Mouse (Mus musculus) E14TG2a.4 (cell line): ENCODE results near the gene Six2.

Experiments
- H3K27me3 ChIP-seq: 2 replicates; pipeline ENCODE4 v1.6.1; 2014; ENCODE audit warnings: low read length, control low read depth; ENCODE audit not compliant: insufficient read depth
- H3K36me3 ChIP-seq: 2 replicates; pipeline ENCODE4 v1.6.1; 2014; ENCODE audit warnings: low read length, control low read depth; ENCODE audit not compliant: insufficient read depth
- H3K4me1 ChIP-seq: replicated peaks from 2 replicates; pipeline ENCODE4 v1.6.1; 2014; ENCODE audit warnings: low read depth, low read length, control low read depth
- H3K4me3 ChIP-seq: replicated peaks from 2 replicates; pipeline ENCODE4 v1.5.1; 2014; ENCODE audit warnings: mild to moderate bottlenecking, low read length
- H3K9me3 ChIP-seq: 2 replicates; pipeline ENCODE4 v1.6.1; 2014; ENCODE audit warnings: low read length, control low read depth
- CTCF ChIP-seq: conservative IDR thresholded peaks from 2 replicates; pipeline ENCODE4 v1.5.1; 2014; ENCODE audit warnings: low read length
- NANOG ChIP-seq: IDR thresholded peaks from 2 replicates; pipeline ENCODE4 v1.6.1; 2014; ENCODE audit warnings: borderline replicate concordance, low read length, mixed read lengths
- POU5F1 ChIP-seq: IDR thresholded peaks from 2 replicates; pipeline ENCODE4 v1.6.1; 2014; ENCODE audit warnings: low read length, borderline replicate concordance

Gene Six2

DNA sequence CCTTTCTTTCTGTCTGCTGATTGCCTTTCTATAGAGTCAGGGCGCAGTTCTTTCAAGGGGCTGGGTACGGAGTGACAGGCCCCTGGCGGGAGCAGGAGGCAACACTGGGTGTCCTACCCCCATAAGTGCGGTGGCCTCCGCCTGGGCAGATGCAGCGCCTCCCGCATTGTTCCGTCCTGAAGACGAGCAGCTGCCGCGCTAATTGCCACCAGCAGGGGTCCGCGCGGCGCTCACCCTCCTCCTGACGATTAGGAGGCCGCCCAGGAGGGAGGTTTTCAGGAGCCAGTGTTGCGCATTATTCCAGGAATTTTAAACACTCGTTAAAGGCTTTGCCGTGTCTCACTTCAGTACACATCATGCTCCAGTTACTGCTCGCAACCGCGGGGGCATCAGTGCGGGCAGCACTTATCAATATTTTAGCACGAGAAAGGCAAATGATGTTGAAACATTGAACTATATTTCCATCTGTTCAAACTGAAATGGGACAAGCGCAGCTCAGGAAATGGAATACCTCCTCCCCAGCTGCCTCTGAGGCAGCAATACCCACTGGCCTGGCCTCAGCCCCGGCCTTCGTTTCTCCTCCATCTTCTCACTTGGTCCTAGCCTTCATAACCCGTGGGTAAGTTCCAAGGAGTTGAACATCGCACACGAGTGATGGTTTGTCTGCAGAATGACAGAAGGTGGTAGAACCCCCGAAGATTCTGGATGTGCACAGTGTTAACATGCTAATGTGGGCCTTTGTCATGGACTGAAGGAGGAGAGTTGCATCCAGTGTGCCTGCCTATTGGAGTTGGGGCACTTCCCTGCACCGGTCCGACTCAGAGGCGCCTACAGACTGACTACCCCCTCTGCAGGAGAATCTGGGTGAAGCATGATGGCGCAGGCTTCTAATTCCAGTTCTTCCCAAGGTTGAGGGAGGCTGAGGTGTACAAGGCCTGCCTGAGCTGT, 42.1 kb downstream of the Six2 start:
- TF ChIP-seq CTCF, result peak; percentile 23; the same call in 1 of the 2 replicates
- TF ChIP-seq POU5F1, result peak; percentile 54; the same call in 1 of the 2 replicates
- peak; percentile 52; the same call in 1 of the 2 replicates for TF ChIP-seq NANOG
- Histone ChIP-seq H3K4me1 (peaks cover 22% of the 10 kb centered on the region), H3K27me3 (peaks cover 83% of the 10 kb centered on the region), H3K9me3 (no peaks in the 10 kb centered on the region; the same call in 1 of the 2 replicates), H3K36me3 (no peaks in the 10 kb centered on the region), H3K4me3 (peak overlapping the region; percentile 57)

DNA sequence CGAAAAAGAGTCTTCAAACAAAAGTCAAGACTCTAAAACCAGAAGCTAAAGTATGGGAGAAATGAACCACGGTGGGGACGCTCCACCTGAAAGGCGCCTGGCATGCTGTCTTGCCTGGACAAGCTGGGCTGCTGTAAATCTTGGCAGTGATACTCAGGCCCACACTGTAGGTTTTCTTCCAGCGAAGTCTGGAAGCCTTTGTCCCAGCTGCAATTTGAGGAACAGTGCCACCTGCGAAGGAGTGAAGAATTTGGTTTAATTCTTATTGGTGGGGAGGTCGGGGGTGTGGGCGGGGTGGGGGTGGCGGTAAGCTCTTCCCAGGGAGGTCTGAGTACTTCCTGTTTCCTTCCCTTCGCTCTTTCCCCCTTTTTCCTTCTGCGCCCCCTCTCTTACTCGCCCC, 42.8 kb downstream of the Six2 start:
- TF ChIP-seq CTCF (no peak), POU5F1 (no peak)
- Histone ChIP-seq H3K4me3 (peak overlapping the region; percentile 57), H3K9me3 (no peaks in the 10 kb centered on the region; the same call in 1 of the 2 replicates), H3K36me3 (no peaks in the 10 kb centered on the region), H3K27me3 (peaks cover 81% of the 10 kb centered on the region), H3K4me1 (peaks cover 22% of the 10 kb centered on the region)

DNA sequence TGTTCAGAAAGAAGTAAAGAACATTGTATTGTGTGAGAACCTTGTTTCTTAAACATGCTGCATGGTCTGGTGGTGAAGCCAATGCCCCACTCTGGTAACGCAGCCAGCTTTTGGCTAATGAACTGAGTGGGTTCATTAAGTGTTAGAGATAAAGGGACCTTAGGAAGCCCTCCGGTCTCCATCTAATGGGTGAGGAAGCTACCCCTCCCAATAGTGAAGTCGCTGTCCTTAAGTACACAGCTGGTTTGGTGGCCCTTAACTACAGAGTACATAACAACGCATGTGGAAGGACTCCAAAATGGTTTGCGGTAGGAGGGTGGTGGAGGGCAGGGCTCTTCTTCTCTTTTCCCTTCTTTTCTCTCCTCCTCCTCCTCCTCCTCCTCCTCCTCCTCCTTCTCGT, 50.2 kb downstream of the Six2 start:
- Histone ChIP-seq H3K27me3 (peaks cover 54% of the 10 kb centered on the region), H3K9me3 (peaks cover 12% of the 10 kb centered on the region), H3K36me3 (no peaks in the 10 kb centered on the region), H3K4me1 (no peaks in the 10 kb centered on the region; the same call in 1 of the 2 replicates), H3K4me3 (no peak overlapping the region)
- TF ChIP-seq POU5F1, result no peak
- TF ChIP-seq CTCF, result no peak
- no peak for TF ChIP-seq NANOG
